Mouse (Mus musculus) neural tube, embryonic 12.5 days (tissue): ENCODE measurements around the gene Tmem176b. TPM values are rescaled to one million over a fixed set of nuclear protein-coding genes. Genes with fewer than 3 reads are reported as not detected.

Experiments
- polyA plus RNA-seq: library from polyadenylated mRNA; unstranded; fragments of >200 nt; fragmentation: Nextera tagmentation; extraction: Ambion mirVana; gene quantifications from 2 replicates; pipeline ENCODE4 v1.2.1, GENCODE M21; 2016

Gene Tmem176b
- polyA plus RNA-seq, 1 experiment from 2014 or later: 72.6 TPM

Other genes with a start within 250 kb of the Tmem176b start
- gene Repin1, start 247.6 kb downstream of the Tmem176b start, polyA plus RNA-seq: 42.6 and 44.0 TPM in 2 replicates
- not detected in 2 replicates for gene Gm44965, start 247.6 kb downstream of the Tmem176b start, polyA plus RNA-seq
- gene Zfp775, start 239.4 kb downstream of the Tmem176b start, polyA plus RNA-seq: 13.8 TPM in 2 replicates
- gene AI854703, start 214.7 kb downstream of the Tmem176b start, polyA plus RNA-seq: 4.1 and 4.6 TPM in 2 replicates
- 0.70 and 1.1 TPM in 2 replicates for gene Gimap8, start 194.3 kb downstream of the Tmem176b start, polyA plus RNA-seq
- 2.2 and 2.5 TPM in 2 replicates for gene Gimap9, start 165.4 kb downstream of the Tmem176b start, polyA plus RNA-seq
- gene Gimap4, start 156.9 kb downstream of the Tmem176b start, polyA plus RNA-seq: 3.1 and 4.3 TPM in 2 replicates
- gene Gimap6, start 133.3 kb downstream of the Tmem176b start, polyA plus RNA-seq: 9.6 and 11.4 TPM in 2 replicates
- gene Gm28053, start 122.9 kb downstream of the Tmem176b start, polyA plus RNA-seq: 0.70 TPM in 1 of 2 replicates, not detected in the other
- not detected in 2 replicates for gene Gimap7, start 122.9 kb downstream of the Tmem176b start, polyA plus RNA-seq
- 6.0 and 8.3 TPM in 2 replicates for gene Gimap1, start 102.4 kb downstream of the Tmem176b start, polyA plus RNA-seq
- gene Gimap5, start 95.3 kb downstream of the Tmem176b start, polyA plus RNA-seq: 1.4 and 1.8 TPM in 2 replicates
- gene Gimap3, start 70.6 kb downstream of the Tmem176b start, polyA plus RNA-seq: not detected in 2 replicates
- 19.3 and 21.2 TPM in 2 replicates for gene Tmem176a, start 577 bp downstream of the Tmem176b start, polyA plus RNA-seq
- 0.19 TPM in 1 of 2 replicates, not detected in the other for gene Aoc1, start 31.4 kb upstream of the Tmem176b start, polyA plus RNA-seq
- not detected in 2 replicates for gene 1600015I10Rik, start 88.4 kb upstream of the Tmem176b start, polyA plus RNA-seq
- gene Doxl2, start 133.5 kb upstream of the Tmem176b start, polyA plus RNA-seq: not detected in 2 replicates
- gene Svs1, start 145.4 kb upstream of the Tmem176b start, polyA plus RNA-seq: not detected in 2 replicates
- 0.89 and 0.95 TPM in 2 replicates for gene Gpnmb, start 195.1 kb upstream of the Tmem176b start, polyA plus RNA-seq
- 64.3 and 64.7 TPM in 2 replicates for gene Malsu1, start 232.3 kb upstream of the Tmem176b start, polyA plus RNA-seq